Mouse (Mus musculus) E14TG2a.4 (cell line): ENCODE measurements at regions not wholly inside any gene's neighbourhood (a gene's known extent, or its start where the extent isn't known, plus 50 kb on each side); places are given as distances from the start of the nearest gene placed in this dataset.

Experiments used
- CTCF ChIP-seq: conservative IDR thresholded peaks from 2 replicates; pipeline ENCODE4 v1.5.1; 2014; ENCODE audit warnings: low read length
- NANOG ChIP-seq: IDR thresholded peaks from 2 replicates; pipeline ENCODE4 v1.6.1; 2014; ENCODE audit warnings: borderline replicate concordance, low read length, mixed read lengths
- POU5F1 ChIP-seq: IDR thresholded peaks from 2 replicates; pipeline ENCODE4 v1.6.1; 2014; ENCODE audit warnings: low read length, borderline replicate concordance

- TF ChIP-seq CTCF (no peak), POU5F1 (no peak), NANOG (no peak)
Measured at GRCm38 (mm10) chr17:4673271-4673670, 320.9 kb upstream of the Arid1b start.
